Mouse (Mus musculus) ES-E14 (cell line): ENCODE results near the gene Ssb. TPM values are rescaled to one million over a fixed set of nuclear protein-coding genes. Genes with fewer than 3 reads are reported as not detected.
"Not testable (repeated sequence)": the region's sequence is repeated elsewhere in the genome, so short reads cannot be mapped to it uniquely, and the experiment has no call there.

Experiments used
- DNase-seq: peaks from one replicate; pipeline ENCODE4 v3.0.0-alpha.2; 2013; ENCODE audit warnings: low read depth, low spot score
- H3K27ac ChIP-seq: 2 replicates; pipeline ENCODE4 v1.5.1; 2012; ENCODE audit warnings: low read depth, mild to moderate bottlenecking, low read length, moderate library complexity, mixed read lengths; ENCODE audit not compliant: poor library complexity, insufficient read depth, severe bottlenecking
- H3K36me3 ChIP-seq: 2 replicates; pipeline ENCODE4 v1.6.1; 2012; ENCODE audit warnings: mild to moderate bottlenecking, low read length, moderate library complexity, mixed read lengths; ENCODE audit not compliant: control insufficient read depth, poor library complexity, insufficient read depth, severe bottlenecking
- H3K4me1 ChIP-seq, 2 experiments: fragments of 150-350 bp in 1 of 2; sonication (generic) in 1 of 2; 2 replicates each; pipeline ENCODE4 v1.6.1; 2012; ENCODE audit warnings: low read length in 2 of 2, mild to moderate bottlenecking in 1 of 2, mixed read lengths in 1 of 2; ENCODE audit not compliant: control insufficient read depth in 2 of 2, insufficient read depth in 2 of 2, poor library complexity in 1 of 2
- H3K4me3 ChIP-seq, 2 experiments: fragments of 150-350 bp in 1 of 2; sonication (generic) in 1 of 2; 2 replicates each; pipeline ENCODE4 v1.5.1; 2012; ENCODE audit warnings: low read length in 2 of 2, low read depth in 1 of 2, mild to moderate bottlenecking in 1 of 2, mixed read lengths in 1 of 2; ENCODE audit not compliant: insufficient read depth in 1 of 2, poor library complexity in 1 of 2, severe bottlenecking in 1 of 2
- H3K9ac ChIP-seq: 2 replicates; pipeline ENCODE4 v1.6.1; 2012; ENCODE audit warnings: low read depth, mild to moderate bottlenecking, low read length, mixed read lengths; ENCODE audit not compliant: poor library complexity, insufficient read depth, severe bottlenecking
- H3K9me3 ChIP-seq: fragments of 150-350 bp; sonication (generic); 2 replicates; pipeline ENCODE4 v1.6.1; 2012; ENCODE audit warnings: low read depth, mild to moderate bottlenecking, low read length; ENCODE audit not compliant: control insufficient read depth, insufficient read depth
- CHD2 ChIP-seq: IDR thresholded peaks from 2 replicates; pipeline ENCODE4 v1.6.1; 2014; ENCODE audit warnings: mild to moderate bottlenecking, low read depth, low read length, inconsistent platforms
- HCFC1 ChIP-seq: IDR thresholded peaks from 2 replicates; pipeline ENCODE4 v1.6.1; 2012; ENCODE audit warnings: low read length, inconsistent platforms, borderline replicate concordance; ENCODE audit not compliant: insufficient read depth
- MAFK ChIP-seq: IDR thresholded peaks from 2 replicates; pipeline ENCODE4 v1.6.1; 2014; ENCODE audit warnings: mild to moderate bottlenecking, low read depth, low read length, inconsistent platforms; ENCODE audit not compliant: insufficient read depth
- ZC3H11A ChIP-seq: IDR thresholded peaks from 2 replicates; pipeline ENCODE4 v1.6.1; 2012; ENCODE audit warnings: low read depth, mild to moderate bottlenecking, inconsistent platforms, low read length, borderline replicate concordance
- ZNF384 ChIP-seq: IDR thresholded peaks from 2 replicates; pipeline ENCODE4 v1.6.1; 2012; ENCODE audit warnings: low read depth, low read length, inconsistent platforms
- in situ Hi-C, 2 experiments: fragments of 600-800 bp; cut with MboI; formaldehyde crosslinking; loops; one replicate each; pipeline ENCODE4 v1.15.1; 2025; ENCODE audit warnings: low sequenced_read_pairs in 2 of 2, inconsistent platforms in 1 of 2; ENCODE audit not compliant: unreplicated experiment in 2 of 2
- total RNA-seq: library from RNA; depleted of rRNA; stranded (reverse); fragments of 300-350 nt; gene quantifications from 2 replicates; pipeline ENCODE4 v1.2.3, GENCODE M21; 2012; rRNA removed

The Ssb gene
- total RNA-seq, 1 experiment, result 191 TPM

- TF ChIP-seq CHD2 (no peak), HCFC1 (no peak), ZNF384 (no peak)
- Histone ChIP-seq H3K4me1 (peaks cover 0 to under 1% of the 10 kb centered on the region in 2 experiments; a peak in 3 of 4 replicates), H3K9ac (no peak overlapping the region), H3K9me3 (no peaks in the 10 kb centered on the region), H3K36me3 (no peaks in the 10 kb centered on the region), H3K4me3 (no peak overlapping the region), H3K27ac (no peak overlapping the region)
- DNase-seq, result no peak
- in situ Hi-C loops, result no loop called here
These were observed 42.2 kb downstream of the Ssb start for GRCm38 (mm10) chr2:69903541-69903940.

GRCm38 (mm10) chr2:69907394-69907793, 46.0 kb downstream of the Ssb start:
- DNase-seq, result not testable (repeated sequence)
- peak; percentile 55; the same call in 1 of the 2 replicates for TF ChIP-seq ZNF384

GRCm38 (mm10) chr2:69912801-69913200, 51.4 kb downstream of the Ssb start:
- Histone ChIP-seq H3K4me3 (no peak overlapping the region), H3K36me3 (peaks cover 2% of the 10 kb centered on the region), H3K4me1 (no peaks in the 10 kb centered on the region; a peak in 1 of 4 replicates), H3K27ac (peak overlapping the region; percentile 50; the same call in 1 of the 2 replicates), H3K9ac (no peak overlapping the region), H3K9me3 (no peaks in the 10 kb centered on the region)
- DNase-seq, result no peak
- in situ Hi-C loops, result no loop called here
- TF ChIP-seq HCFC1 (no peak), CHD2 (no peak), ZNF384 (no peak), MAFK (no peak), ZC3H11A (no peak)

More at GRCm38 (mm10) chr2:69907394-69907793, 46.0 kb downstream of the Ssb start:
- in situ Hi-C loops, H3K36me3 ChIP-seq, H3K4me3 ChIP-seq, H3K27ac ChIP-seq, H3K9me3 ChIP-seq, H3K9ac ChIP-seq, H3K4me1 ChIP-seq: not testable (repeated sequence)

GRCm38 (mm10) chr2:69917301-69917700, 55.9 kb downstream of the Ssb start:
- no peak overlapping the region for H3K27ac ChIP-seq
- no peak overlapping the region for H3K9ac ChIP-seq
- TF ChIP-seq CHD2 (no peak), ZC3H11A (no peak), HCFC1 (no peak), ZNF384 (no peak)
- in situ Hi-C loops, result no loop called here
- peaks cover 4% of the 10 kb centered on the region for H3K36me3 ChIP-seq
- no peaks in the 10 kb centered on the region; a peak in 1 of 4 replicates for H3K4me1 ChIP-seq
- no peaks in the 10 kb centered on the region for H3K9me3 ChIP-seq
- DNase-seq, result no peak
- no peak overlapping the region for H3K4me3 ChIP-seq

Other genes with a start within 250 kb of the Ssb start
- 7.8 and 8.3 TPM in 2 replicates for gene Bbs5, start 214.4 kb upstream of the Ssb start, total RNA-seq
- gene Klhl41, start 191.4 kb upstream of the Ssb start, total RNA-seq, result 0.37 and 0.40 TPM in 2 replicates
- 13.7 and 17.8 TPM in 2 replicates for gene Fastkd1, start 148.0 kb upstream of the Ssb start, total RNA-seq
- 24.7 and 32.2 TPM in 2 replicates for gene Ppig, start 139.0 kb upstream of the Ssb start, total RNA-seq
- 0.98 and 1.1 TPM in 2 replicates for gene Ccdc173, start 72.0 kb upstream of the Ssb start, total RNA-seq
- 8.0 and 9.6 TPM in 2 replicates for gene Phospho2, start 71.9 kb upstream of the Ssb start, total RNA-seq
- gene Klhl23, start 39.6 kb upstream of the Ssb start, total RNA-seq, result 2.7 and 5.0 TPM in 2 replicates
- gene Mettl5, start 24.1 kb downstream of the Ssb start, total RNA-seq, result 31.6 and 43.0 TPM in 2 replicates
- 64.3 and 64.6 TPM in 2 replicates for gene Ubr3, start 35.7 kb downstream of the Ssb start, total RNA-seq
- gene Myo3b, start 177.6 kb downstream of the Ssb start, total RNA-seq, result 0.13 and 0.69 TPM in 2 replicates